Mouse (Mus musculus) thymus, adult 2 months (tissue): ENCODE data around the gene Wwox.
A peak's percentile ranks its signal among the peaks of the same experiment; 100 is the strongest.

Experiments used
- CTCF ChIP-seq: fragments of 200-500 bp; IDR thresholded peaks from 2 replicates; pipeline ENCODE4 v1.5.1; 2012; ENCODE audit warnings: mild to moderate bottlenecking, control low read depth, low read length, moderate library complexity, borderline replicate concordance; ENCODE audit not compliant: control insufficient read depth, poor library complexity, insufficient read depth; ENCODE audit errors: extremely low read depth
- POLR2A ChIP-seq: fragments of 200-500 bp; IDR thresholded peaks from 2 replicates; pipeline ENCODE4 v1.6.1; 2012; ENCODE audit warnings: mild to moderate bottlenecking, low read length, control low read depth, moderate library complexity; ENCODE audit not compliant: control insufficient read depth, poor library complexity, insufficient read depth; ENCODE audit errors: extremely low read depth

DNA sequence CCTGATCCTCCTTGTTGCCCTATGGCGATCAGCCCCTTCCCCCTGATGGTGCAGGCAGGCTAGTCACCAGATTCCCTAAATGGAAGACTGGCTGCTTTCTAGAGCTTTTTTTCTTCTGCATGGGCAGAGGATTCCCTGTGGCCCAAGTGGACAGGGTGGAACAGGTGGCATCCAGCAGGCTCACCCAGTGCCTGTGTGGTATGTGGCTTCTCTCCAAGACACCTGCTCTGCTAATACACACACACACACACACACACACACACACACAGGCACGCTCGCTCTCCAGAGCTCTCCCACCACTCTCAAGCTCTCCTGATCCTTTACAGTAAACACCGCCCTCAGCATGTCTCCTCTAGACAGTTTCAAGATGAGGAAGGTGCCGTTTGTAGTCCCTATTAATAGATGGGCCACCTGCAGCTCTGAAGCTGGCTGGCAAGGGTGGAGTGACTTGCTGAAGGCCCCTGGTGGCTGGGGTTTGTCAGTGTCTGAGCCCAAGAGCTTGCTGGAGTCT is 442.5 kb downstream of the Wwox start:
- TF ChIP-seq POLR2A, result no peak
- TF ChIP-seq CTCF, result peak; percentile 66; the same call in 1 of the 2 replicates
